Mouse (Mus musculus) brain, adult 2 months (tissue): ENCODE data around the gene Edc4.

Experiments
- DNase-seq: peaks from one replicate; pipeline ENCODE4 v3.0.0; 2011; ENCODE audit warnings: low read depth, low spot score

The Edc4 gene

DNA sequence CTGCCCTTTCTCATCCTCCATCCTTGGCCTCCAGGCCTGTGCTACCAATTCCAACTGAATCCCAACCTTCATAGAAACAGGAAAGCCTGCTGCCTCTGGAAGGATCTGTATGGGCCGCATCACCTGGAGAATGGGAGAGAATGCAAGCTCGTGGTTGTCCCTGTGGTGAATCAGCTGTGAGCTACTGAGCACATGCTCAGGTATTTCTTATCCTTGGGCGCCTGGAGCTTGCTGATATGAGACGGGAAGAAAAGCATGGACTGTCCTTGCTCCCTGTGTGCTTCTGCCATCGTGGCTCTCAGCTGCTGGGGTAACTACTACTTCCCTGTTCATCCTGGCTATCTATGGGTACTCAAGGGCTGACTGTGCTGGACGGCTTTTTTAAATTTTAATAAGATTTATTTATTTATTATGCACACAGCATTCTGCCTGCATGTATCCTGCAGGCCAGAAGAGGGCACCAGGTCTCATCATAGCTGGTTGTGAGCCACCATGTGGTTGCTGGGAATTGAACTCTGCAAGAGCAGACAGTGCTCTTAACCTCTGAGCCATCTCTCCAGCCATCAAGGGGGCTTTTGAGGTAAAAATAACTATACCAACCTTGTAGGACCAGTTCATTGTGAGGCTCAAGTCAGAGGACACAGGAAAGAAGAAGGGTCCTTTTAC, 14.2 kb upstream of the Edc4 start:
- no peak for DNase-seq

DNA sequence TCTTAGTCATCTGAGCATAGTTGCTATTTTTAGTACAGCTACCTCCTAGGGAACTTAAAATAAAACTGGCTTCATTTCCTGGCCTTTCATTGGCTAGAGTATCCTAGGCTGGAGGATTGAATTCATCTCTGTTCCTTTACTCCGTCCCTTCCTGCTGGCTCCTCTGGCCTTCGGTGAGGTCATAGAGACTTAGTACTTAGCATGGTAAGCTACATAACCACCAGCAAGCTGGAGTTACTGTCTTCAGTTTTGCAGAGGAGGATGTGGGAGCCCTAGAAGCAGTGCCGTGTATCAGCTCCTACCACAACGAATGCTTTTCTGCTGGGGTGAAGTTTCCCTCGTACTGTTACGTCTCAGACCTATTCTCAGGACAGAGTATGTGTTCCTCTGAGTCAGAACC, 6.4 kb upstream of the Edc4 start:
- peak; percentile 92 for DNase-seq

DNA sequence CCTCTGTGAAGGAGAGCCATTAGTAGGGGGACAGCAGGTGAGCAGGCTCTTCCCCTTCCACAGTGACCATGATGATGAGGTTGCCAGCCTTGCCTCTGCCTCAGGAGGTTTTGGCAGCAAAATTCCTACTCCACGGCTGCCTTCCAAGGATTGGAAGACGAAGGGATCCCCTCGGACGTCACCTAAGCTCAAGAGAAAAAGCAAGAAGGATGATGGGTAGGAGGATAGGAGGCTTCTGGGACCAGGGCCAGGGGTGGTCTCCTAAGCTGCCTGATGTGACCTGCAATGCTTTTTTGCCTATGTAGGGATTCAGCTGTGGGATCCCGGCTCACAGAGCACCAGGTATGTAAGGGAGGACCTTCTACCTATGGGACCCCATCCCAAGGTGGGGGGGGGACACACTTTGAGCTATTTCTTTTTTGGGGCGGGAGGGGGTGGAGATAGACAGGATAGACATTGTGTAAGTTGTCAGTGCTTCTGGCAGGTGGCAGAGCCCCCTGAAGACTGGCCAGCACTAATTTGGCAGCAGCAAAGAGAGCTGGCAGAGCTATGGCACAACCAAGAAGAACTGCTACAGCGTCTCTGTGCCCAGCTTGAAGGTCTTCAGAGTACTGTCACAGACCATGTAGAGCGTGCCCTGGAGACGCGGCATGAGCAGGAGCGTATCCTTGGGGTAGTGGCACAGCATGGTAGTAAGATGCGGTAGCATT, 9.2 kb downstream of the Edc4 start:
- DNase-seq, result no peak

DNA sequence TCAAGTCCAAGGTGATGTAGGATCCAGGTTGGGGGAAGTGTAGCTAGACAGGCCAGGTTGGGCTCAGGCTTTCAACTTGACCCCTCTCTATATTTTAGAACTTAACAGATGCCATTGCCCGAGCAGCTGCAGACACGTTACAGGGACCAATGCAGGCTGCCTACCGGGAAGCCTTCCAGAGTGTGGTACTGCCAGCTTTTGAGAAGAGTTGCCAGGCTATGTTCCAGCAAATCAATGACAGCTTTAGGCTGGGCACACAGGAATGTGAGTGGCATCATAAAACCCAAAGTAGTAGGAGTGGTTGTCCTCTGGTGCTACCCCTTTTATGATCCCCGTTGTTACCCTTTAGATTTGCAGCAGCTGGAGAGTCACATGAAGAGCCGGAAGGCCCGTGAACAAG, 10.2 kb downstream of the Edc4 start:
- peak; percentile 79 for DNase-seq

DNA sequence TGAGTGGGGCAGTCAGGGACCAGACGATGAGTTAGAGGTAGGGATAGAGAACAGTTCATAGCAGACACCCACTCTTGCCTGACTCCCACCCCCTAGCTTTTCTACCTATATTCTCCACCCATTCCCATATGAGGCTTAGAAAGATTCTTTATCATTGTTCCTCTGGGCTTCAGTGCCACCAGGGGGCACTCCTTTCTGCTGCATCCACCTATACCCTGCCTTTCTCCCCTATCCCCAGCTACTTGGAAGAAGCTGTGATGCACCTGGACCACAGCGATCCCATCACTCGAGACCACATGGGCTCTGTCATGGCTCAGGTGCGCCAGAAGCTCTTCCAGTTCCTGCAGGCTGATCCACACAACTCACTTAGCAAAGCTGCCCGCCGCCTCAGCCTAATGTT, 11.8 kb downstream of the Edc4 start:
- peak; percentile 63 for DNase-seq

DNA sequence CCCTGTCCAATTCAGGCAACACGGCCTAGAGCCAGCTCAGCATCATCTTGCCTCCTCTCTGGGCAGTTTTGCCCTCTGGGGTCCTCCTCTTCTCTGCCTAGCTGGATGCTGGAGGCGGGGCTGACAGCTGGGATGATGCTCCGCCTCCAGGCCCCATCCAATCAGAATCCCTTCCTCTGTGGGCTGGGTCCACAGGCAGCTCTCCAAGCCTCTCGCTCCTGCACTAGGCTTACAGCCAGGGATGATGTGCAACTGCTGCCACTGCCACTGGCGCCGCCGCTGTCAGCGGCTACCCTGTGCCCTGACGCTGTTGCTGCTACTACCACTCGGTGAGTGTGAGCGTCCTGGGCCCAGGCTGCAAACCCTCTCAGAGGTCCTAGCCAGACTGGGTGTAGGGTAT, 12.7 kb downstream of the Edc4 start, which contains the start of gene Nrn1l:
Gene Nrn1l (plus strand): TSS at position 229 of the 400 bp plus-strand sequence.
- peak; percentile 93 for DNase-seq

DNA sequence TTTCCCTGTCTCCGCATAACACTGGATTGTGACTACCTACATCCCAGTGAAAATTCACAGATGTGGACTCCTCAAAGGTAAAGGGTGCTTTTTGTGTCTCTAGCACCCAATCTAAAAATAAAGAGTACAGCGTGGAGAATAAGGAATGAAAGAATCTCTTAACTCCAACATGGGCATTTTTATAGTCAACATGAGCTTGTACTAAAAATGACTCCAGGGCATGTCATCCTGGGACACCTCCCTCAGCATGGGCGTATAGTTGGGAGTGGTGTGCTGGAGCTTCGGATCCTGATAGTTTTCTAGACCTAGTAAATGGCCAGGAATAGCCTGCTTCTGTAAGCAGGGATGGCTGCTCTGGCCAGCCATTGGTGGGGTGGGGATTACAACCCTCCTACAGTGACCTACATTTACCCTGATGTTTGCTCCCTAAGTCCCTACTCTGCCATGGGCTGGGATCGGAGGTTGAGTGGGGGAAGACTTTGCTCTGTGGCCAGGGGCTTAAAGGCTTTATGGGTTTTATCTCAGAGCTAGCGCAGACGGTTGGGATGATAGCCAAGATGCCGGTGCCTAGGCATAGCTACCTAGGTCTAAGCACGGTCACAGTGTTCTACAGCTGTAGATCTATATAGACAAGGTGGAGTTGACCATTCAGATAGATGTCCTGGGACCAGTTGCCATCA, 17.3 kb downstream of the Edc4 start:
- DNase-seq, result peak; percentile 56

DNA sequence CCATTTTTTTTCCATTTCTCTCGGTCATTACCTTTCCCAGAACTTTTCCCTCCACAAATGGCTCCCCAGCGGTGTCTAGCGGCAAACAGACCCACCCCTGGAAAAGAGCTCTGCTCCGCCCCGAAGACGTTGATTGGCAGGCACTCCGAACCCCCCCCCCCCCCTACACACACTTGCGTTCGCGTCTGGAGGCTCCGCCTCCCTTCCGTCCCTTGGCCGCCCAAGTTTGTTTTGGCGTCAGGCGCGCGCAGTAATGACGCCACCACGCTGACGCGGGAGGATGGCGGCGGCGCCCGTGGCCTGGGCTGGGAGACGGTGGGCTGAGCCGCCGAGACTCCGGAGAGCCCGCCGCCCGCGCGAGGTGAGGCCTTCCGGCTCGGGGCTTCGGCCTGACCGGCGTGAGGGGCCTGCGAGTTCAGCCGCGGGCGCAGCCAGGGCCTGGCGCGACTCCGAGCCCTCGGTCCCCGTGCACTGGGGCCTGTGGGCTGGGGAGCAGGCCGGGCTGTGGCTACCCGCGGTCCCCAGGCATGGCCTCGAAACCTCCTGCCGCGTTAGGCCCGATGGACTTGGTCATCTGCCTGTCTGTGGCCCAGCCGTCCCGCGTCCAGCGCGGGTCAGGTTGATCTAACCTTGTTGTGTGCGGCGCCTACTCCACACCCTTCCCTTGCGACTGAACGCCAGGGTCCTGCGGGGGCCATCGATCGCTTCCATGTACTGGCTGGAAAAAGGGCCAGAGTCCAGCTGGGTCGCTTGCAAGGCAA, 19.7 kb downstream of the Edc4 start, which contains the start of gene Pskh1:
Gene Pskh1 (plus strand): TSS at position 262 of the 761 bp plus-strand sequence.
- peak; percentile 97 for DNase-seq

DNA sequence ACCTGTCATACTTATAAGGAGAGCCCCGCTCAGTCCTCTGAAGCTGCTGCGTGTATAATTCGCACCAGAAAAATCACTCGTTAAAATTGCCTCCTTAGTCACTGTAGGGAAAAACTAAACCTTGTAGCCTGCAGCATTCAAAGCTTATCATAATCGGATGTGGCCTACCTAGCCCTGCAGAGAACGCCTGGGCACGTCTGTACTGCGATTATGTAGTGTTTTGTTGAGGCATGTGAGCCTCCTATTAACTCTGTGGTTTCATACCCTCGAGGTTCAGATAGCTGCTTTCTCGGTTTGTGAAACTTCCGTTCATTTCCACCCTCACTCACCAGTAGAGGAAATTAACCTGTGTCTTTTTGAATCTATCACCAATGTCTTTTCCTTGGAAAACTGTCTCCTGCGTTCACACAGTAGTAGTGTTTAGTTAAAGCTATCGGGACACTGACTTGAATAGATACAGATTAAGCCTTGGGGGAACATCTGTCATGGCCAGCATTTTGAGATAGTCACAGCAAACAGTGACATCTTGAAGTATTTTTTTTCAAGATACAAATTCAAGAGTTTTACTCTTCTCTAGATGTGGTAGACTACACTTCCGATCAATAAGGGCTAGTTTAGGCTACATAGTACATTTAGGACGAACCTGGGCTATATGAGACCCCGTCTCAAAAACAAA, 20.4 kb downstream of the Edc4 start:
- DNase-seq, result no peak

DNA sequence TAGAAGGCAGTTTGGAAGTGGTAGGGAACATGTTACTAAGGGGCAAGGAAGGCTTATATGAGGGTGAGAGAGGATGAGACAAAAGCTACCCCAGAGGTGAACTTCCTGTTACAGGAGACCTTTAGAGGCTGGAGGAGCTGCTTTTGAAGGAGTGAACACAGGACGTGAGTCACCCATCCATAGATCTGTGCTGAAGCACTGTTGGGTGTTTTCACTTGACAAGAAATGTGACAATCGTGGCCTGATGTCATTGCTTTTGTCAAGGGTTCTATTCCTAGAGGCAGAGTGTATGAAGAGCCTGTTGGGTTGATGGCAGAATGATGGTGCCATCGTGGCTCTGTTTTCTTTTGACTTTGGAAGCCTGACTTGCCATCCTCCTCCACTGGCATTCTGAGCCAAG, 38.7 kb downstream of the Edc4 start:
- peak; percentile 66 for DNase-seq

DNA sequence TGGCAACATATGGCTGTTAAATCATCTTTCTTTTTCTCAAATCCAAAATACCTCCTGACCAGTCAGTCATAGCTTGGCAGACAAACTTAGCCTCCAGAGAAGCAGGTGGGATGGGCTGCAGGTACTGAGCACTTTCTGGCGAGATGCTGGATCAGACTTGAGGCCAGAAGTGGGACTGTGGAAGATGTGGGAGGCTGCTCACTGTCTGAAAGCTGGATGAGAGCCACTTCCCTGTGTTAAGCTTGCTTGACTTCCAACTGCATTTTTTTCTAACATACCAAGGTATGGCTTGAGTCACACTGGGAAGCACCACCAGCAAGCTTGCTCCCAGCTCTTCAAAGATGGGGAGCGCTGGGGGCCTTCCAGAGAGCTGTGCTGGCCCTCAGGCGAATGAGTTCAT, 44.4 kb downstream of the Edc4 start:
- DNase-seq, result peak; percentile 87

DNA sequence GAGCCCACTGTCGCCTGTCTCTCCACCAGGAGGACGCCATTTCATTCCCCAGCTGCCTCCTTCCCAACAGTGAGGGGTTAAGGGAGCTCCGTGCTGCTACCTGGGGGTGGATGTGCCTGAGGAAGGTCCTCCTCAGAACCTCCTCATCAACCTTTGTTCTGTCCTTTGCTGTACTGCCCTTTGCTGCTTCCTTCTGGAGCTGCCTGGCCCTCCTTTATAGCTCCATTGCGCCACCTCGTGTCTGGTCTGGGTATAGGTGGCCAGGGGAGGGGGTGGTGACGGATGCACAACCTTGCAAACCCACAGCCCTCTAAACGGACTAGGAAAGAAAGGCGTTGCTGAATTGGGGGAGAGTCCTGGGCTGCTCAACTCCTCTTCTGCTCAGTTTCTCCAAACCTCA, 49.9 kb downstream of the Edc4 start:
- peak; percentile 79 for DNase-seq

DNA sequence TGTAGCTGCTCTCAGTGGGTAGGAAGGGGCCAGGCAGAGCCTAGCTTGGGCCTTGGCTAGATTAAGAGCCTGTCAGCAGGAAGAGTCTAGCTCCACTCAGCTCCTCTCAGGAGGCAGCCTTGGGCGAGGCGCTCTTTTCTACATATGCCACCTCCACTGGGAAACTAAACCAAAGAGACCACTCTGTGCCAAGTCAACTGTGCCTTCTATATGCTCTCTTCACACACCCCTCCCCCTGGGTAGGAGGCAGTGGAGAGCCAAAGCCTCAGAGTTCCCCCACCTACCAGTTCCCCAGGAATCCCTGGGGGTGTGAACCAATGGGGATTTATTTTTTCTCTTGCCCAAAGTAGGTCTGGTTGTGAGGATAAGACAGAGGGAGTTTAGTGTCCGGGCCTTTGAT, 50.6 kb downstream of the Edc4 start:
- peak; percentile 81 for DNase-seq

DNA sequence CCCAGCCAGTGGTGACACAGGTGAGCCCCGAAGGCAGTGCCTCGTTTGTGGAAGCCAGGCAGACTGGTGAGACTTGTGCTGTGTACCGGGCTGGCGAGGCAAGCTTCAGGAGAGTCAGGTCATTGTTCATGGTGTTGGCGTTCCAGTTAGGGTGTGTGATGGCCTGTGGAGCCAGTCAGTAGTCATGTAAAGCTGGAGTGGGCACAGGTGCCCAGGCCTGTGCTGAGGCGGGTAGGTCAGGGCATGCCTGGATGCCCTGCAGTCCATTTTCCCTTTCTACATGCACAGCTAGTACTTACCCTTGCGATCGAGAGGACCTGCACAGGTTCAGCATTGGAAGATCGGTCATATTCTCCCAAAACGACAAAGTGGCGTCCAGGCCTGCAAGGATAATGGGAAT, 51.8 kb downstream of the Edc4 start:
- DNase-seq, result no peak

DNA sequence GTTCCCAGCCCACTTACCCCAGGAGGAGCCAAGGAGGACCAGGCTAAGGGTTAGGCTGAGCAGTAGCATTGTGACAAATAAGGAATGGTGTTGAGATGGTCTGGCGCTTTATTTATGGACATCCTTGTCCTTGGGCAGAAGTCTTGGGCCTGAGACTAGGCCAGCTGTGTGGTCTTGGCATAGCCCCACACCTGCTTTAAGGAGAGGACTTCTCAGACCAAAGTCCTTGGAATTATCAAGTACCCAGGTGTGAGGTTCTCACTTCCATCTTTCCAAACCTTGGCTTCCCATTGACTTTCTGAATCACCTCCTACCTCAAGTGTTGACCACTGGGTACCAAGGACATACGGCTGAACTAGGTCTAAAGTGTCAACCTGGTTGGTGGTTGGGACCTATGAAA, 53.1 kb downstream of the Edc4 start, which contains the start of gene Ctrl:
Gene Ctrl (minus strand): TSS at position 101 of the 400 bp plus-strand sequence.
- DNase-seq, result no peak

DNA sequence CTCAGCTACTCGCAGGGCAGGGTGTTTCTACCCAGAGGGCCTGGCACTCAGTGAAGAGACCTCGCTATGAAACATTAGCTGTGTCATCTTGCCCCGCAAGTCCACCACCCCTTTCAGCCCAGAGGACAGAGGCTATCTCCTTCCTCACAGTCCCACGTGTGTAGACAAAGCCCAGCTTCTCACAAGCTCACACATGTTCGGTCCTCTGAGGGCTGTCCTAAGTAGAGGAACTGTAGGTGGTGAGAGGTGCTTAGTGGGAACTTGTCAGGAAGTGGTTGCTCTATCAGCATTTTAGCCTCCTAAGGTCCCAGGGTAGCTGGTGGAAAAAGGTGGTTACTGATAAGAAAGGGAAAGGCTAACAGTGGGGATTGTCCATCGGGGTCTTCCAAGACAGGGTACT, 54.4 kb downstream of the Edc4 start:
- DNase-seq, result no peak

DNA sequence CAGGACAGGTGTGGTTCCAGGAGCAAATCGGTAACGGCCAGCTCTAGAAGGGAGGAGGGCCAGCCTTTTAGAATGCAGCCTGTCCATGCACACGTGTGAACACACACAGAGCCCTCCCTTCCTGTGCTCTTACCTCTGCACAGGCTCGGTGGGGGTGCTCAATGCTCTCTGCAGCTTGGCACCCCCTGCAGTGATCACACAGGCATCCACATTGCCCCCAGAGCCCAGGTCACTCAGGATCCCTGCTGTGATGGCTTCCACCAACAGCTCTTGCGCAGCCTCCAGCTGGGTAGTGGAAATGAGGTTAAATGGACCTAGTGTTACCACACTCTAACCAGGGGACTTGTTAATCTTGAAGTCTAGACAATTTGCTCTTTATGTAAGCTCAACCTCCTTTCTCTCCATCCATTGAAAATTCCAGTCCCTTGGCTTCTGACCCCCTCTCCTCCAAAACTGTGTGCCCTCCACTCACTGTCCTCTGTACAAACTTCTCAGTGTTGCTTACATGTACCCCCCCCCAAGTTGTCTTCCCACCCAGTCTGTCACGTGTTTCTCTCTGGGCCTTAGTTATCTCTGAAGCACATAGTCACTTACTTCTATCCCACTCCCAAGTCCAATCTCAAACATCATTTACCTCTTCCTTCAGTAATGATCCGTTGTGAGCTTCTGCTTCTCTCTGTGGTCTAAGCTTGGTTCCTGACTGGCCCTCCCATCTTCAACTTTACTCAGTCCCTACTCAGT, 55.4 kb downstream of the Edc4 start:
- no peak for DNase-seq

DNA sequence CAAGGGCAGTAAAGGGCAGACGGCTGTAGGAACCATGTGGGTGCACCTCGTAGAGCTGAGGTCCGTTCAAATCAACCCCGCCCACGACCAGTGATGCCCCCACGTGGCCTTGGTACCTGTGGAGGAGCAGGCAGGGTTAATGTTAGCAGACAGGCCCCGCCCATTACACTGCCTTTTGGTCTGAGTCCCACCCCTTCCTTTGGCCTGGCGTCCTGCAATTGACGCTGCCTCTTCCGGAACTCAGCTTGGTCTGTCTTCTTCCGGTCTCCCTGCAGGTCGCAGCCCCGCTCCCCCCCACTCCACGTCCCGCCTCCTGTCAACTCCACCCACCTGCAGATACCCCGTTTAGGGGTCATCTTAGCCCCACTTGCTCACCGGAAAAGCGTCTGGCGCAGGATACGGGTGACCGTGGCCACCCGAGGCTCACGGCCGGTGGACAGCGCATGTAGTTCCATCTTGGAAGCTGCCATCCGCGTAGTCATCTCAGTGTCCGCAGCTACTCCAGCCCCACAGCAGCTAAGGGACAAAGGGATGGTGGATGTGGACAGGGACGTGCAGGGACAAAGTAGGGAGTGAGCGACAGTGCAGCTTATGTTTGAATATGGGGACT, 56.3 kb downstream of the Edc4 start:
- DNase-seq, result peak; percentile 98

DNA sequence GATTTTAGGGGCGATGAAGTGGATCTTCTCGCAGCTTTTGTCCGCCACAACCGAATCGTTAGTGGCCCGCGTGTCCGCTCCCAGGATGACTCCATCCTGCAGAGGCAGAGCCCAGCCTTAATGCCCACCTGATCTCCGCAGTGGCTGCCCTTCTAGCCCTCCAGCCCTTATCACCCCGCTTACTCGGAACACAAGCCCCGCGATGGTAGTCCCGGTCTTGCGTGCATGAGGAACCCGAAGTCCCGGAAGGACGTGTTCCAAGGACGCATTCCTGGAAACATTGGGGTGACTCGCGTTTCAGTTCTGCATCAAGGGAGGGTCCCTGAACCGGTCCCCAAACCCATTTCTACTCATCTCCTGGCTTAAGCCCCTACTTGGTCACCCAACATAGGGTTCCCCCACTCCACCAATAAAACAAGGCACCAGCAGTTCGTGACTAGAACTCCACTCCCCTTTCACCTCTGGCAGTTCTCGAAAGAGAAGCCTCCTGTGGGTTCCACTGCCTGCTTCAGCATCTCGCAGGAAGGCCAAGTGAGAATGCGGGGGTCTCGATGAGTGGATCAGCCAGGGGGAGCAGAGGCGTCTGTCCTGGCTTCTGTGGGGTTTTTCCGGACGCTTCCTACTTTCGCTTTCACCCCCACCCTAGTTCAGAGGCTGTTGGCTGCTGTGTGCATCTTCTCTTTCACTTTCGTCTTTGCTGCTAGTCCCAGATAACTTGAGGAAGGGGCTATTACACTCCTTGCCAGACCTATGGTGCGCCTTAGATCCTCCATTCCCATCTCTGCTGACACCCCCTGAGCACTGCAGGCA, 57.0 kb downstream of the Edc4 start:
- peak; percentile 66 for DNase-seq
